Comparison of ENCODE assay signal across 29 mouse cellular contexts in genomic region chr11:67694703-67695376, GRCm38 (mm10). TPM values are rescaled to one million over a fixed set of nuclear protein-coding genes. Genes with fewer than 3 reads are reported as not detected.
"Had no signal": no experiment of that assay in that cellular context is flagged by ENCODE, and none has a peak within 500 bp of the region (broad histone marks: within the 10 kb centered on the region; RNA-seq: fewer than 3 reads in every experiment).

Gene Rcvrn (plus strand): TSS chr11:67695326.

- ATAC-seq: hindbrain, postnatal 0 days; inflammation-experienced regulatory T-cells, adult 6 months; intestine, embryonic 16.5 days; lung, postnatal 0 days; midbrain, embryonic 16.5 days had no signal

- H3K9ac ChIP-seq: limb, embryonic 13.5 days; lung, embryonic 14.5 days; midbrain, embryonic 12.5 days; neural tube, embryonic 13.5 days had no signal

- H3K9me3 ChIP-seq: limb, embryonic 10.5 days; limb, embryonic 13.5 days; midbrain, embryonic 12.5 days had no signal

- H3K27me3 ChIP-seq: midbrain, embryonic 12.5 days; neural tube, embryonic 13.5 days had no signal

- H3K36me3 ChIP-seq: limb, embryonic 10.5 days; limb, embryonic 13.5 days; midbrain, embryonic 12.5 days; neural tube, embryonic 13.5 days had no signal

- H3K4me2 ChIP-seq: limb, embryonic 13.5 days; lung, embryonic 14.5 days; midbrain, embryonic 12.5 days; neural tube, embryonic 13.5 days had no signal

- H3K27ac ChIP-seq: hindbrain, postnatal 0 days; kidney, postnatal 0 days; layer of hippocampus, adult 2 months; limb, embryonic 10.5 days; limb, embryonic 13.5 days; midbrain, embryonic 12.5 days; neural tube, embryonic 13.5 days; stomach, postnatal 0 days had no signal

- H3K4me1 ChIP-seq: limb, embryonic 13.5 days; midbrain, embryonic 12.5 days; neural tube, embryonic 13.5 days had no signal

- DNase-seq: kidney, adult 18-20 months; kidney, postnatal 25 days; layer of hippocampus, adult 9-11 months; lung, embryonic 14.5 days; right cerebral cortex, adult 18-20 months; right cerebral cortex, postnatal 14 days; right cerebral cortex, postnatal 4 days; thymus, adult 18-20 months; thymus, postnatal 4 days had no signal

- H3K4me3 ChIP-seq: layer of hippocampus, adult 2 months; limb, embryonic 10.5 days; limb, embryonic 13.5 days; midbrain, embryonic 12.5 days; myocyte; neural tube, embryonic 13.5 days had no signal

RNA-seq across cellular contexts. Expression of gene Rcvrn, which starts in this region (rescaled TPM):
- total RNA-seq: hindbrain, postnatal 0 days; liver, adult 2 months; monocyte, adult 5-6 weeks; neutrophil, adult 5-6 weeks had no signal
- polyA plus RNA-seq: hindbrain, postnatal 0 days; inflammation-experienced regulatory T-cells, adult 6 months; intestine, embryonic 16.5 days; kidney, embryonic 14.5 days; kidney, postnatal 0 days; large intestine, adult 2 months; limb, embryonic 10.5 days; limb, embryonic 13.5 days; liver, adult 2 months; liver, embryonic 16.5 days; lung, embryonic 14.5 days; lung, postnatal 0 days; midbrain, embryonic 12.5 days; midbrain, embryonic 16.5 days; myocyte; neural tube, embryonic 13.5 days; stomach, embryonic 14.5 days; stomach, postnatal 0 days had no signal
